Mouse (Mus musculus) B cell, adult (primary cell): Measurements from ENCODE around the gene Lurap1l. TPM values are rescaled to one million over a fixed set of nuclear protein-coding genes. Genes with fewer than 3 reads are reported as not detected.

ENCODE experiments used
- total RNA-seq: library from RNA; stranded (reverse); gene quantifications from 4 replicates; pipeline ENCODE4 v1.2.4, GENCODE M21; 2023; ENCODE audit not compliant: inconsistent age

Lurap1l gene
- total RNA-seq, result not detected in 4 replicates

GRCm38 (mm10) chr4:80910481-80910870 lies at the start of gene Lurap1l:
TSS of gene Lurap1l (plus strand) at chr4:80910646.

Other genes starting within 250 kb of the Lurap1l start
- gene Tyrp1, start 76.5 kb upstream of the Lurap1l start, total RNA-seq, result not detected in 4 replicates